Mouse (Mus musculus): ENCODE measurements at regions not wholly inside any gene's neighbourhood (a gene's known extent, or its start where the extent isn't known, plus 50 kb on each side); places are given as distances from the start of the nearest gene placed in this dataset.

- TF ChIP-seq CTCF (IDR thresholded peaks at IDR 0.05; ENCODE audit: control insufficient read depth, insufficient read depth, insufficient read length) (no peak), CEBPB (IDR thresholded peaks at IDR 0.05; ENCODE audit: low read depth) (no peak), USF1 (IDR thresholded peaks at IDR 0.05; ENCODE audit: low read depth) (no peak), MYOD1 (IDR thresholded peaks at IDR 0.05; ENCODE audit: control insufficient read depth, insufficient read length, low read depth) (no peak), MYOG (IDR thresholded peaks at IDR 0.05; ENCODE audit: control insufficient read depth, extremely low read depth, insufficient read length) (no peak), FOSL1 (IDR thresholded peaks at IDR 0.05; ENCODE audit: insufficient read depth, low read length, poor library complexity, severe bottlenecking) (no peak)
These were observed 205.2 kb upstream of the Adra1b start for GRCm38 (mm10) chr11:44106231-44106630.

Data from C2C12 (cell line).